Mouse (Mus musculus) midbrain, embryonic 11.5 days (tissue): ENCODE data around the gene Ucp2. TPM values are rescaled to one million over a fixed set of nuclear protein-coding genes. Genes with fewer than 3 reads are reported as not detected.

Experiments used
- ATAC-seq: fragments of 200-750 bp; cut with Nextera tagmentation; 2 replicates; pipeline ENCODE4 v1.8.0; 2017; ENCODE audit warnings: moderate TSS enrichment, moderate library complexity; ENCODE audit not compliant: low FRiP score
- DNase-seq: peaks from one replicate; pipeline ENCODE4 v3.0.0; 2015; ENCODE audit warnings: low spot score; ENCODE audit errors: missing footprints
- H3K27ac ChIP-seq: fragments of 300-500 bp; sonication (generic); 2 replicates; pipeline ENCODE4 v1.5.1; 2014; ENCODE audit warnings: low read depth, low read length
- H3K27me3 ChIP-seq: fragments of 300-500 bp; sonication (generic); 2 replicates; pipeline ENCODE4 v1.6.1; 2014; ENCODE audit warnings: mild to moderate bottlenecking, low read length, moderate library complexity, mixed read lengths; ENCODE audit not compliant: control insufficient read depth, insufficient read depth
- H3K36me3 ChIP-seq: fragments of 300-500 bp; sonication (generic); 2 replicates; pipeline ENCODE4 v1.6.1; 2014; ENCODE audit warnings: mild to moderate bottlenecking, low read length, moderate library complexity, mixed read lengths; ENCODE audit not compliant: control insufficient read depth, insufficient read depth
- H3K4me1 ChIP-seq: fragments of 300-500 bp; sonication (generic); 2 replicates; pipeline ENCODE4 v1.6.1; 2014; ENCODE audit warnings: low read length; ENCODE audit not compliant: control insufficient read depth, insufficient read depth
- H3K4me2 ChIP-seq: fragments of 300-500 bp; sonication (generic); 2 replicates; pipeline ENCODE4 v1.6.1; 2014; ENCODE audit warnings: mild to moderate bottlenecking, moderate library complexity
- H3K4me3 ChIP-seq: fragments of 300-500 bp; sonication (generic); 2 replicates; pipeline ENCODE4 v1.5.1; 2014; ENCODE audit warnings: low read depth, low read length
- H3K9ac ChIP-seq: fragments of 300-500 bp; sonication (generic); 2 replicates; pipeline ENCODE4 v1.6.1; 2014; ENCODE audit warnings: low read length
- H3K9me3 ChIP-seq: fragments of 300-500 bp; sonication (generic); 2 replicates; pipeline ENCODE4 v1.6.1; 2016; ENCODE audit warnings: low read length; ENCODE audit not compliant: control insufficient read depth
- WGBS: fragments of 180-500 bp; shearing (Covaris S2); extraction: QIAGEN DNeasy Blood & Tissue Kit; methylation state at CpG from one replicate; pipeline ENCODE4 v1.1.7; 2014; 5-methylcytosine and 5-hydroxymethylcytosine counted together
- polyA plus RNA-seq: library from polyadenylated mRNA; unstranded; fragments of >200 nt; fragmentation: Nextera tagmentation; extraction: Ambion mirVana; gene quantifications from 2 replicates; pipeline ENCODE4 v1.2.1, GENCODE M21; 2014

The Ucp2 gene
- polyA plus RNA-seq, 1 experiment from 2014 or later: 80.4 TPM

DNA sequence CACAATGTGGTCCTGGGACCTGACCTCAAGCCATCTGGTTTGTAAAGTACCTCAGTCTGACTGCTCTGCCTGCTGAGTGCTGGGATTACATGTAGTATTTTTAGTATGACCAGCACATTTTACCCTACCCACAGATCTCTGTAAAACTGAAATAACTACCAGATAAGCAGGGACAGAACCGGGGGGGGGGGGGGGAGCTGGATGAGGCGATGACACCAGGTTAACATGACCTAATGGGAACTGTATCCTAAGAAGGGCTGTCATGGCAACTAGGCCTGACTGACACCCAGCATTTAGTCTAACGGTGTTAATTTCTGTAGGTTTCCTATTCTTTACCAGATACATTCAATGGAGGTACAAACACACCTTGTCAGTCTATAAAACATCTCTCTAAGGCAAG is 56.7 kb downstream of the Ucp2 start:
- Histone ChIP-seq H3K9ac (no peak overlapping the region), H3K27ac (no peak overlapping the region), H3K4me2 (no peak overlapping the region), H3K4me1 (peaks cover under 1% of the 10 kb centered on the region; the same call in 1 of the 2 replicates), H3K4me3 (no peak overlapping the region), H3K27me3 (no peaks in the 10 kb centered on the region), H3K9me3 (no peaks in the 10 kb centered on the region), H3K36me3 (no peaks in the 10 kb centered on the region)
- DNase-seq (no peak), ATAC-seq (no peak)
- WGBS: 99% methylated on average over 3 of the region's 3 CpGs

DNA sequence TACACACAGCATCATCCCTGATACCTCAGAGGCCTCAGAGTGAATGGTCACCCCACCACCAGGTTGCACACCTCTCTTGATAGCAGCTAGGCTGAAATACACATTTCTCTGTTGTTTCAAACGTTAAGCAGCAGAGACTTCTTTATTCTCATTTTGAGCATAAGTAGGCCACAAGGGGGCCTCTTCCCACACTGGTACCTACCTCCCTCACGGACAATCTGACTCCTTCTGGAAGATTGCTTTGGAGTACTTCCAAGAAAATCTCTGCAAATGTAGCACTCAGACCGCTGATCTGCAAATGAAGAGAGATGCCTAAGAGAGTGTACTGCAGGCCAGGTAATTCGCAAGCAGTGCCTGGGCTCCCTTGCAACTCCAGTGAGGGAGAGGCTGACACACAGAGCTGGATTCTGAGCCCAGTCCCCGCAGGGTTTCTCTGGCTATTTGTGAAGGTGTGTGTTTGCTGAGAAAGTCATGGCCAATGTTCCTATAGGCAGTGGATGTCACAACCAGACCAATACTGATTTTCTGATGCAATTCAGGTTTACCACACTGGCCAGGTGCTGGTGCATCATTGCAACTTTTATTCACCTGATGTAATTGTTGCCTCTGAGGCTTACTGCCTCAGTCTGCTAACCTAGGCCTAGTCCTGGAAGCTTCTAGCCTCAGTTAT is 57.3 kb downstream of the Ucp2 start:
- ATAC-seq (no peak), DNase-seq (no peak)
- no peak overlapping the region for H3K4me2 ChIP-seq
- WGBS: 73% methylated on average over 5 of the region's 5 CpGs
- no peaks in the 10 kb centered on the region for H3K27me3 ChIP-seq
- no peaks in the 10 kb centered on the region for H3K9me3 ChIP-seq
- H3K36me3 ChIP-seq: no peaks in the 10 kb centered on the region
- no peak overlapping the region for H3K4me3 ChIP-seq
- H3K9ac ChIP-seq: no peak overlapping the region
- H3K4me1 ChIP-seq: peaks cover 6% of the 10 kb centered on the region; the same call in 1 of the 2 replicates
- H3K27ac ChIP-seq: no peak overlapping the region

Other genes starting within 250 kb of the Ucp2 start
- 5.1 and 6.1 TPM in 2 replicates for gene P4ha3, start 207.8 kb upstream of the Ucp2 start, polyA plus RNA-seq
- gene C2cd3, start 121.1 kb upstream of the Ucp2 start, polyA plus RNA-seq: 36.0 and 38.3 TPM in 2 replicates
- 95.4 and 102 TPM in 2 replicates for gene Ppme1, start 121.0 kb upstream of the Ucp2 start, polyA plus RNA-seq
- not detected in 2 replicates for gene Ucp3, start 20.3 kb upstream of the Ucp2 start, polyA plus RNA-seq
- gene Dnajb13, start 21.6 kb downstream of the Ucp2 start, polyA plus RNA-seq: 0.33 and 0.52 TPM in 2 replicates
- gene Coa4, start 43.7 kb downstream of the Ucp2 start, polyA plus RNA-seq: 15.7 and 22.8 TPM in 2 replicates
- 180 and 198 TPM in 2 replicates for gene Rab6a, start 114.1 kb downstream of the Ucp2 start, polyA plus RNA-seq
- 62.9 and 70.2 TPM in 2 replicates for gene Mrpl48, start 115.0 kb downstream of the Ucp2 start, polyA plus RNA-seq
- gene Plekhb1, start 169.1 kb downstream of the Ucp2 start, polyA plus RNA-seq: 3.6 and 4.3 TPM in 2 replicates
- 34.8 and 36.3 TPM in 2 replicates for gene Fam168a, start 213.3 kb downstream of the Ucp2 start, polyA plus RNA-seq